Mouse (Mus musculus): ENCODE data around the gene Sytl4. TPM values are rescaled to one million over a fixed set of nuclear protein-coding genes. Genes with fewer than 3 reads are reported as not detected.

The Sytl4 gene
- polyA plus RNA-seq, 1 experiment from 2014 or later, result 2.3 TPM

GRCm38 (mm10) chrX:133954661-133955060 is 27.0 kb downstream of the Sytl4 start:
- no peak overlapping the region for H3K27ac ChIP-seq
- 61% methylated on average over 7 of the region's 7 CpGs for whole genome bisulfite sequencing
- no peaks in the 10 kb centered on the region for H3K4me1 ChIP-seq (replicated peaks; ENCODE audit: insufficient read depth, low read length)
- H3K9ac ChIP-seq (ENCODE audit: low read depth, low read length), result no peak overlapping the region
- TF ChIP-seq CTCF (IDR thresholded peaks at IDR 0.05; ENCODE audit: low read depth), result no peak
- no peak overlapping the region for H3K4me2 ChIP-seq (ENCODE audit: low read length)
- no peaks in the 10 kb centered on the region for H3K36me3 ChIP-seq (ENCODE audit: insufficient read depth, low read length)
- ATAC-seq (replicated peaks; ENCODE audit: low FRiP score, low read depth), result no peak
- H3K27me3 ChIP-seq (ENCODE audit: insufficient read depth, low read length), result no peaks in the 10 kb centered on the region
- no peaks in the 10 kb centered on the region for H3K9me3 ChIP-seq (replicated peaks; ENCODE audit: low read length)
- no peak overlapping the region for H3K4me3 ChIP-seq (replicated peaks; ENCODE audit: low read depth, low read length)
- DNase-seq (ENCODE audit: low spot score), result no peak

DNA sequence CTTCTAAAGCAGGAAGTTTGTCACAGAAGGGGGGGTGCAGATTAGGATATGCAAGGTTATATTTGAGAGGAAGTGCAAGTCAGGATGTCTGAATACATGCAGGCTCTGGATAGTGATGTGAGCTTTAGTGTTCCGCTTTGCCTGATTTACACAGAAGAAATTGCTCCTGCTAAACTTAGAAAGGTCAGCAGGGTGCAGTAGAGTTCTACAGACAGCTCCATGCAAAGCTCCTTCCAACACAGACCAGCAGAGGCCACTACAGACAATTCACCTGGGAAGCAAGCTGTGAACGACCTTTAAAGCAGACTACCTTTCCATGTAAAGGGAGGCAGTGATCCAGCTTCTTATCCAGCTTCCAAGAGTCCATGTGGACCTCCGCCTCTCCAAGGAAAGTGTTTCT is 34.2 kb downstream of the Sytl4 start:
- H3K9ac ChIP-seq (ENCODE audit: low read depth, low read length), result no peak overlapping the region
- no peak overlapping the region for H3K4me3 ChIP-seq (replicated peaks; ENCODE audit: low read depth, low read length)
- peak; percentile 97 for TF ChIP-seq CTCF (IDR thresholded peaks at IDR 0.05; ENCODE audit: low read depth)
- H3K36me3 ChIP-seq (ENCODE audit: insufficient read depth, low read length), result no peaks in the 10 kb centered on the region
- no peak overlapping the region for H3K4me2 ChIP-seq (ENCODE audit: low read length)
- H3K27me3 ChIP-seq (ENCODE audit: insufficient read depth, low read length), result no peaks in the 10 kb centered on the region
- no peaks in the 10 kb centered on the region for H3K9me3 ChIP-seq (replicated peaks; ENCODE audit: low read length)
- peak; percentile 75 for DNase-seq (ENCODE audit: low spot score)
- H3K27ac ChIP-seq, result no peak overlapping the region
- no peaks in the 10 kb centered on the region for H3K4me1 ChIP-seq (replicated peaks; ENCODE audit: insufficient read depth, low read length)
- 34% methylated on average over 3 of the region's 3 CpGs for WGBS
- ATAC-seq (replicated peaks; ENCODE audit: low FRiP score, low read depth), result peak; percentile 63; the same call in 1 of the 2 replicates

DNA sequence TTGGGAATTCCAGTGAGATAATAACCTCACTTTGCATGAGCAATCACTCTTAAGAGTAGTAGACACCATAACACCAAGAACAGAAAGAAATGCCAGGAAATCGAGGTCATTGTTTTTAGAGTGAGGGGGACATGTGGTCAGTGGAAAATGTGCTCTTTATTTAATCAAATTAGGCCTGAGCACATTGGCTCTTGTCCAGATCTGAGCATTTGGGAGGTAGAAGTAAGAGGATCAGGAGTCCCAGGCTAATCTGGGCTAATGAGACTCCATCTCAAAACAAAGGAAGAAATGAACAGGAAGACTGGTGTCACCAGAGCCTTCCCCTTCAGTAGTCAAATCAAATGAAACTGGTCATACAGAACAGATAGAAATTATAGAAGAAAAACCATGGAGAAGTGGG is 42.1 kb downstream of the Sytl4 start:
- Histone ChIP-seq H3K9me3 (replicated peaks; ENCODE audit: low read length) (no peaks in the 10 kb centered on the region), H3K27ac (no peak overlapping the region), H3K4me2 (ENCODE audit: low read length) (no peak overlapping the region), H3K27me3 (ENCODE audit: insufficient read depth, low read length) (no peaks in the 10 kb centered on the region), H3K4me3 (replicated peaks; ENCODE audit: low read depth, low read length) (no peak overlapping the region), H3K4me1 (replicated peaks; ENCODE audit: insufficient read depth, low read length) (no peaks in the 10 kb centered on the region), H3K9ac (ENCODE audit: low read depth, low read length) (no peak overlapping the region), H3K36me3 (ENCODE audit: insufficient read depth, low read length) (no peaks in the 10 kb centered on the region)
- WGBS, result 66% methylated on average over 1 of the region's 1 CpGs
- no peak for TF ChIP-seq CTCF (IDR thresholded peaks at IDR 0.05; ENCODE audit: low read depth)
- no peak for ATAC-seq (replicated peaks; ENCODE audit: low FRiP score, low read depth)
- no peak for DNase-seq (ENCODE audit: low spot score)

DNA sequence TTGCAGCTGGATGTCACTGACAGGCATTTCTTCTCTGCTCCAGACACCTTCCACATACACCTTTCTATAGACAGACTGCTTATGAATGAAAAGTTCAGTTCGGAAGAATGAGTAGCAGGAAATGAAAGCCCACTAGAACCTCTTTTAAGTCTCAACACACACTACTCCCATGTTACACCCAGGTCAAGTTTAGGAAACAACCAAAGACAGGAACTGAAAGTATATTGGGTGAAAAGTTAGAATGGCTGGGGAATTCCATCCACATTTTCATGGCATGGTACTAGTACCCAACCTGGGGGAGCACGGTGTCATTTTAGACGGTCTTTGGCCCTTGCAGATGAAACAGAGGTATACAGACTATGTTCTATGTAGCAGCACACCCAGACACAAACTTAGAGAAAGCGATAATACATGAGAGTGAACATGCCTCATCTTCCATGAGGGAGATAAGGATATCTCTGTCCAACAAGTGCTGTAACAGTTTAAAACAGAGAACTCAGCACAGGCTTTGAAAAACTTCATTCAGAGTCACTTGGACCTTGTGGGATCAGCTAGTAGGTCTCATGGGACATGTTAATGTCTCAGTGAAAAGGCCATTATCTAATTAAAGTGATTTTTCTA is 44.9 kb downstream of the Sytl4 start:
- Histone ChIP-seq H3K4me2 (ENCODE audit: low read length) (no peak overlapping the region), H3K4me3 (replicated peaks; ENCODE audit: low read depth, low read length) (no peak overlapping the region), H3K4me1 (replicated peaks; ENCODE audit: insufficient read depth, low read length) (no peaks in the 10 kb centered on the region), H3K9ac (ENCODE audit: low read depth, low read length) (no peak overlapping the region), H3K27ac (no peak overlapping the region), H3K9me3 (replicated peaks; ENCODE audit: low read length) (no peaks in the 10 kb centered on the region), H3K36me3 (ENCODE audit: insufficient read depth, low read length) (no peaks in the 10 kb centered on the region), H3K27me3 (ENCODE audit: insufficient read depth, low read length) (no peaks in the 10 kb centered on the region)
- WGBS, result 89% methylated on average over 4 of the region's 4 CpGs
- DNase-seq (ENCODE audit: low spot score) (no peak), ATAC-seq (replicated peaks; ENCODE audit: low FRiP score, low read depth) (no peak)
- no peak for TF ChIP-seq CTCF (IDR thresholded peaks at IDR 0.05; ENCODE audit: low read depth)

DNA sequence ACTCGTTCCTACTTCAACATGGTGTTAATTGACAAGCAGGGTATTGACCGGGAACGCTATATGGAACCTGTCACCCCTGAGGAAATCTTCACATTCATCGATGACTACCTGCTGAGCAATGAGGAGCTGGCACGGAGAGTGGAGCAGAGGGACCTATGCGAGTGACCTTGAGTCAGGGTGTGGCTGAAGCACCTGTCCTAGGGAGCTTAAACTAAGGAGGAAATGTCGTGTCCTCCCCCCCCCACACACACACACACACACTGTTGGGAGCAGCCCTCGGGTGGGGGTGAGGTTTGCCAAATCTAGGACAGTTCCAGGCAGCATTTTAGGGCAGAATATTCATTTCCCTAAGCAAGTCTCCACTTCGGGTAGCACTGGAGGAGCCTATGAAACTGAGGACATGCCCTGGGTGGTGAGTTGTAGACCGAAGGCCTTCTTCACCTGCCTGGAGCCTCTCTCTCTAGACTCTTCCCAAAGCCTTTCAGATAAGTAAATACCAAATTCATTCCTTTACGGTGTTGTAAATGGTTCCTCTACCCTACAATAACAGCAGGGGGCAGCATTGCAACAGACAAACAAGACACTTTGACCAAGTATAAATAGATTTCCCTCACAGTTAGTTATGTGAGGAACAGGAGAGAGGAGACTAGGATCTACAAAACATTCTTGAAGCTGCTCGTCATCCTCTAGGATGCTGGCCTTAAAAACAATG is 50.2 kb downstream of the Sytl4 start:
- Histone ChIP-seq H3K27ac (no peak overlapping the region), H3K4me2 (ENCODE audit: low read length) (no peak overlapping the region), H3K36me3 (ENCODE audit: insufficient read depth, low read length) (no peaks in the 10 kb centered on the region), H3K9ac (ENCODE audit: low read depth, low read length) (no peak overlapping the region), H3K4me3 (replicated peaks; ENCODE audit: low read depth, low read length) (no peak overlapping the region), H3K27me3 (ENCODE audit: insufficient read depth, low read length) (no peaks in the 10 kb centered on the region), H3K9me3 (replicated peaks; ENCODE audit: low read length) (no peaks in the 10 kb centered on the region), H3K4me1 (replicated peaks; ENCODE audit: insufficient read depth, low read length) (no peaks in the 10 kb centered on the region)
- ATAC-seq (replicated peaks; ENCODE audit: low FRiP score, low read depth) (no peak), DNase-seq (ENCODE audit: low spot score) (peak; percentile 66)
- TF ChIP-seq CTCF (IDR thresholded peaks at IDR 0.05; ENCODE audit: low read depth), result peak; percentile 72
- 60% methylated on average over 12 of the region's 12 CpGs for WGBS

GRCm38 (mm10) chrX:133926760-133927159 is 54.9 kb downstream of the Sytl4 start:
- no peak for TF ChIP-seq CTCF (IDR thresholded peaks at IDR 0.05; ENCODE audit: low read depth)
- no peak for DNase-seq (ENCODE audit: low spot score)
- no peak for ATAC-seq (replicated peaks; ENCODE audit: low FRiP score, low read depth)
- no peaks in the 10 kb centered on the region for H3K4me1 ChIP-seq (replicated peaks; ENCODE audit: insufficient read depth, low read length)
- H3K27me3 ChIP-seq (ENCODE audit: insufficient read depth, low read length), result no peaks in the 10 kb centered on the region
- H3K9ac ChIP-seq (ENCODE audit: low read depth, low read length), result no peak overlapping the region
- no peak overlapping the region for H3K27ac ChIP-seq
- H3K4me2 ChIP-seq (ENCODE audit: low read length), result no peak overlapping the region
- 77% methylated on average over 5 of the region's 5 CpGs for WGBS
- no peak overlapping the region for H3K4me3 ChIP-seq (replicated peaks; ENCODE audit: low read depth, low read length)
- no peaks in the 10 kb centered on the region for H3K36me3 ChIP-seq (ENCODE audit: insufficient read depth, low read length)
- H3K9me3 ChIP-seq (replicated peaks; ENCODE audit: low read length), result no peaks in the 10 kb centered on the region
